ENCODE assay signal across 7 mouse cellular contexts in the genomic region with DNA sequence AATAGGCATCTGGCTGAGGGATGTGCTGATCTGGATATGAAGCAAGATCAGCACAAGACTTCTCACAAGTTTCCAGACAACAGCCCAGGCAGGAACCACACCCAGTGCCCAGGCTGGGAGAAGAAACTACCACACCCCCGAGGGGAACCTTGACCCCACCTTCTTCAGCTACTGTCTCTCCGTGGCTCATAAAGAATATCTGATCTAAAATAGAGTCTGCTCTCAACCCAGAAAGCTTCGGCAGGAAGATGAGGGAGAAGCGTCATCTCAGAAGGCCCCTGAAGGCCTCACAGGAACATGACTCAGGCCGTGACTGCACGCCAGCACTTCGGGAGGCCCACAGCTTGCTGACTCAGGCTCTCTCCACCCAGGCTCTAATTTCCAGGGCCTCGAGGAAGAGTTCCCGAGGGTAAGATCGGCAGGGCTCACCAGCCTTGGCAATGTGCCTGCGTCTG. TPM values are rescaled to one million over a fixed set of nuclear protein-coding genes. Genes with fewer than 3 reads are reported as not detected.
DNase-seq lines count a peak whose midpoint lies in the region; ATAC-seq and TF ChIP-seq lines count a peak whose summit lies in the region.

No protein-coding gene starts in this region.

- TF ChIP-seq CTCF in MEL (IDR thresholded peaks at IDR 0.05 in 2 of 3, conservative IDR thresholded peaks at IDR 0.05 in 1 of 3; ENCODE audit: control insufficient read depth in 1 of 3, insufficient read depth in 1 of 3, low read depth in 2 of 3, low read length in 3 of 3, poor library complexity in 1 of 3, severe bottlenecking in 1 of 3) = no peak
- TF ChIP-seq CTCF in intestine, postnatal 0 days (IDR thresholded peaks at IDR 0.05; ENCODE audit: low read depth) = no peak

- H3K36me3 ChIP-seq in MEL (ENCODE audit: control insufficient read depth in 1 of 2, insufficient read depth in 2 of 2, low read length in 2 of 2) = peaks cover 0 to 25% of the 10 kb centered on the region in 2 experiments; a peak in 2 of 4 replicates
- H3K36me3 ChIP-seq in intestine, postnatal 0 days (ENCODE audit: control insufficient read depth, insufficient read depth) = no peaks in the 10 kb centered on the region
- H3K36me3 ChIP-seq in liver, embryonic 16.5 days (ENCODE audit: control insufficient read depth, insufficient read depth) = no peaks in the 10 kb centered on the region
- H3K36me3 ChIP-seq in stomach, embryonic 16.5 days (ENCODE audit: control insufficient read depth, insufficient read depth, low read length) = no peaks in the 10 kb centered on the region

- 7% methylated on average over 11 of the region's 11 CpGs for WGBS in intestine, postnatal 0 days
- WGBS in liver, embryonic 16.5 days (ENCODE audit: insufficient replicate concordance) = 18% methylated on average over 11 of the region's 11 CpGs
- WGBS in stomach, embryonic 16.5 days = 27% methylated on average over 11 of the region's 11 CpGs

- peak in 1 of 2 experiments; percentile 76; a peak in 2 of 4 replicates for TF ChIP-seq POLR2A in MEL (IDR thresholded peaks at IDR 0.05; ENCODE audit: control insufficient read depth in 1 of 2, insufficient read depth in 1 of 2, low read depth in 1 of 2, low read length in 2 of 2, poor library complexity in 1 of 2)

- DNase-seq in MEL (ENCODE audit: low read depth, low spot score) = peak; percentile 89
- peak; percentile 62 to 63 for DNase-seq in adrenal gland, adult 18-20 months (ENCODE audit: low spot score in 2 of 2)
- peak; percentile 71 for DNase-seq in gastrocnemius, postnatal 10 days
- no peak for DNase-seq in embryo, embryonic 9.5 days (ENCODE audit: extremely low spot score)

- H3K4me1 ChIP-seq in MEL (ENCODE audit: control insufficient read depth in 1 of 2, insufficient read depth in 2 of 2, low read length in 2 of 2) = peaks cover 0 to 49% of the 10 kb centered on the region in 2 experiments; a peak in 3 of 4 replicates
- H3K4me1 ChIP-seq in intestine, postnatal 0 days (replicated peaks; ENCODE audit: control insufficient read depth, insufficient read depth, low read length) = peaks cover 30% of the 10 kb centered on the region
- H3K4me1 ChIP-seq in liver, embryonic 16.5 days (ENCODE audit: control insufficient read depth, low read depth, low read length) = peaks cover 54% of the 10 kb centered on the region
- peaks cover 41% of the 10 kb centered on the region for H3K4me1 ChIP-seq in stomach, embryonic 16.5 days (ENCODE audit: control insufficient read depth, insufficient read depth, low read length)

- no peaks in the 10 kb centered on the region for H3K9me3 ChIP-seq in MEL (replicated peaks; ENCODE audit: insufficient read depth, low read length)
- H3K9me3 ChIP-seq in intestine, postnatal 0 days (ENCODE audit: control insufficient read depth) = no peaks in the 10 kb centered on the region
- no peaks in the 10 kb centered on the region for H3K9me3 ChIP-seq in liver, embryonic 16.5 days (replicated peaks; ENCODE audit: control insufficient read depth, low read length)
- no peaks in the 10 kb centered on the region for H3K9me3 ChIP-seq in stomach, embryonic 16.5 days (replicated peaks; ENCODE audit: control insufficient read depth, low read length)

- peak overlapping the region; percentile 21 to 36 for H3K4me3 ChIP-seq in MEL (ENCODE audit: control insufficient read depth in 1 of 2, insufficient read depth in 1 of 2, low read depth in 2 of 2, low read length in 2 of 2)
- no peak overlapping the region for H3K4me3 ChIP-seq in intestine, postnatal 0 days (ENCODE audit: low read depth, low read length)
- peak overlapping the region; percentile 37 for H3K4me3 ChIP-seq in liver, embryonic 16.5 days (ENCODE audit: low read depth, low read length)
- no peak overlapping the region for H3K4me3 ChIP-seq in stomach, embryonic 16.5 days (replicated peaks; ENCODE audit: low read length)

- H3K79me2 ChIP-seq in MEL (ENCODE audit: control insufficient read depth, insufficient read depth, low read length, poor library complexity) = no peaks in the 10 kb centered on the region

- 0 out of 2 replicates have a peak overlapping the region, but pooled peaks have one; percentile 3 for H3K4me2 ChIP-seq in intestine, postnatal 0 days (replicated peaks; ENCODE audit: low read depth)
- H3K4me2 ChIP-seq in liver, embryonic 16.5 days (ENCODE audit: low read depth, low read length) = peak overlapping the region; percentile 46
- H3K4me2 ChIP-seq in stomach, embryonic 16.5 days (ENCODE audit: low read depth, low read length) = no peak overlapping the region

- peak overlapping the region; percentile 84 for H3K27ac ChIP-seq in MEL (ENCODE audit: control insufficient read depth, low read depth, low read length)
- H3K27ac ChIP-seq in intestine, postnatal 0 days (ENCODE audit: low read depth, low read length) = peak overlapping the region; percentile 76
- peak overlapping the region; percentile 98 for H3K27ac ChIP-seq in liver, embryonic 16.5 days (ENCODE audit: low read length)
- peak overlapping the region; percentile 74 for H3K27ac ChIP-seq in stomach, embryonic 16.5 days (ENCODE audit: low read length)

- peak; percentile 83 for ATAC-seq in intestine, postnatal 0 days
- ATAC-seq in liver, embryonic 16.5 days (ENCODE audit: low read depth) = peak; percentile 86
- ATAC-seq in stomach, embryonic 16.5 days (ENCODE audit: insufficient read depth, low FRiP score) = peak; percentile 72

- no peak; the same call in 1 of the 2 replicates for TF ChIP-seq RAD21 in MEL (IDR thresholded peaks at IDR 0.05; ENCODE audit: low read depth, low read length)

- TF ChIP-seq EP300 in MEL (IDR thresholded peaks at IDR 0.05; ENCODE audit: low read depth in 1 of 2, low read length in 2 of 2) = peak; percentile 33; a peak in 3 of 4 replicates

- H3K9ac ChIP-seq in MEL (ENCODE audit: control insufficient read depth, low read depth, low read length, poor library complexity, severe bottlenecking) = peak overlapping the region; percentile 59
- no peak overlapping the region for H3K9ac ChIP-seq in intestine, postnatal 0 days (ENCODE audit: low read depth, low read length)
- H3K9ac ChIP-seq in liver, embryonic 16.5 days (ENCODE audit: low read depth, low read length) = peak overlapping the region; percentile 62
- no peak overlapping the region for H3K9ac ChIP-seq in stomach, embryonic 16.5 days (ENCODE audit: low read length)

- no peaks in the 10 kb centered on the region for H3K27me3 ChIP-seq in MEL (ENCODE audit: control insufficient read depth in 1 of 2, insufficient read depth in 2 of 2, low read length in 2 of 2)
- H3K27me3 ChIP-seq in intestine, postnatal 0 days (replicated peaks; ENCODE audit: control insufficient read depth, insufficient read depth, low read length) = no peaks in the 10 kb centered on the region
- H3K27me3 ChIP-seq in liver, embryonic 16.5 days (ENCODE audit: control insufficient read depth, insufficient read depth, low read depth, low read length) = no peaks in the 10 kb centered on the region
- no peaks in the 10 kb centered on the region for H3K27me3 ChIP-seq in stomach, embryonic 16.5 days (ENCODE audit: control insufficient read depth, insufficient read depth, low read length)

TF ChIP-seq in MEL, 35 proteins besides CTCF, POLR2A, EP300 and RAD21 (continues in another document):
- TF ChIP-seq MYB (IDR thresholded peaks at IDR 0.05; ENCODE audit: low read depth, low read length) = no peak
- TF ChIP-seq SIN3A (IDR thresholded peaks at IDR 0.05; ENCODE audit: low read length) = peak; percentile 52; the same call in 1 of the 2 replicates
- TF ChIP-seq KAT2A (conservative IDR thresholded peaks at IDR 0.05; ENCODE audit: low read depth, low read length) = no peak
- no peak for TF ChIP-seq ELF1 (IDR thresholded peaks at IDR 0.05; ENCODE audit: low read depth, low read length)
- TF ChIP-seq MEF2A (IDR thresholded peaks at IDR 0.05; ENCODE audit: extremely low read depth, insufficient replicate concordance, low read depth, low read length, poor library complexity, severe bottlenecking) = no peak
- TF ChIP-seq BHLHE40 (IDR thresholded peaks at IDR 0.05; ENCODE audit: borderline replicate concordance, low read depth, low read length) = no peak
- no peak for TF ChIP-seq ZC3H11A (IDR thresholded peaks at IDR 0.05; ENCODE audit: low read depth, low read length)
- no peak for TF ChIP-seq TAL1 (IDR thresholded peaks at IDR 0.05; ENCODE audit: low read length)
- TF ChIP-seq TBP (IDR thresholded peaks at IDR 0.05; ENCODE audit: low read depth, low read length) = peak; percentile 76; the same call in 1 of the 2 replicates
- TF ChIP-seq CHD1 (IDR thresholded peaks at IDR 0.05; ENCODE audit: low read depth, low read length) = no peak
- TF ChIP-seq SMC3 (IDR thresholded peaks at IDR 0.05; ENCODE audit: low read depth, low read length) = no peak
- peak; percentile 75 for TF ChIP-seq MAFK (IDR thresholded peaks at IDR 0.05; ENCODE audit: borderline replicate concordance, low read depth, low read length)
- TF ChIP-seq MAX (IDR thresholded peaks at IDR 0.05; ENCODE audit: low read length) = peak; percentile 64; the same call in 1 of the 2 replicates
- TF ChIP-seq NELFE (IDR thresholded peaks at IDR 0.05; ENCODE audit: low read depth, low read length) = peak; percentile 61
- TF ChIP-seq USF1 (IDR thresholded peaks at IDR 0.05; ENCODE audit: low read depth, low read length) = no peak
- TF ChIP-seq MXI1 (IDR thresholded peaks at IDR 0.05; ENCODE audit: low read depth, low read length) = 0 out of 2 replicates have a peak, but pooled peaks have one; percentile 50

RNA-seq across cellular contexts. Expression of a gene that starts 44.8 kb away (rescaled TPM):
- 0.33 and 0.46 TPM in 2 replicates for total RNA-seq in MEL (2012; rRNA removed)
- 1 to 10 TPM in 1 of 2 experiments, not detected in 1; 1.3 TPM for polyA plus RNA-seq in MEL (2012; ENCODE audit: insufficient read depth in 1 of 2, insufficient read length in 2 of 2, low read depth in 1 of 2, low replicate concordance in 2 of 2, missing spikeins in 1 of 2)
- 10 to 100 TPM; 31.8 to 41.9 TPM for total RNA-seq in adrenal gland, adult 18-20 months (2021)
- total RNA-seq in gastrocnemius, postnatal 10 days (2021) = 10 to 100 TPM; 34.6 to 45.0 TPM
- polyA plus RNA-seq in intestine, postnatal 0 days (2015; fragmentation: Nextera tagmentation; extraction: Ambion mirVana) = 34.9 and 35.2 TPM in 2 replicates
- polyA plus RNA-seq in liver, embryonic 16.5 days (2015; fragmentation: Nextera tagmentation; extraction: Ambion mirVana) = 87.9 and 104 TPM in 2 replicates
- polyA plus RNA-seq in stomach, embryonic 16.5 days (2015; fragmentation: Nextera tagmentation; extraction: Ambion mirVana) = 78.9 and 82.2 TPM in 2 replicates

RNA-seq across cellular contexts. Expression of a gene that starts 47.9 kb away (rescaled TPM):
- total RNA-seq in MEL (2012; rRNA removed) = 13.5 and 20.3 TPM in 2 replicates
- polyA plus RNA-seq in MEL (2012; ENCODE audit: insufficient read depth in 1 of 2, insufficient read length in 2 of 2, low read depth in 1 of 2, low replicate concordance in 2 of 2, missing spikeins in 1 of 2) = 10 to 100 TPM in 1 of 2 experiments, not detected in 1; 24.5 TPM
- total RNA-seq in adrenal gland, adult 18-20 months (2021) = 10 to 100 TPM; 83.1 to 93.5 TPM
- 10 to 100 TPM; 37.2 to 45.5 TPM for total RNA-seq in gastrocnemius, postnatal 10 days (2021)
- polyA plus RNA-seq in intestine, postnatal 0 days (2015; fragmentation: Nextera tagmentation; extraction: Ambion mirVana) = 40.4 and 42.2 TPM in 2 replicates
- 24.9 and 25.2 TPM in 2 replicates for polyA plus RNA-seq in liver, embryonic 16.5 days (2015; fragmentation: Nextera tagmentation; extraction: Ambion mirVana)
- polyA plus RNA-seq in stomach, embryonic 16.5 days (2015; fragmentation: Nextera tagmentation; extraction: Ambion mirVana) = 125 and 137 TPM in 2 replicates

Comparison
In these comparisons a context has a peak if more than half of its experiments do, and no peak if none do; other contexts are left out.
1. H3K4me3 ChIP-seq: peak in MEL (2 of 2) and liver, embryonic 16.5 days (single experiment); none in intestine, postnatal 0 days (single experiment) and stomach, embryonic 16.5 days (single experiment).
2. H3K9ac ChIP-seq: peak in MEL (single experiment) and liver, embryonic 16.5 days (single experiment); none in intestine, postnatal 0 days (single experiment) and stomach, embryonic 16.5 days (single experiment).
3. RNA of a gene that starts 44.8 kb away (polyA plus RNA-seq): 87.9 to 104 TPM in liver, embryonic 16.5 days, 78.9 to 82.2 TPM in stomach, embryonic 16.5 days and 34.9 to 35.2 TPM in intestine, postnatal 0 days; 1.3 TPM in MEL; every median in the first group is over 10 times any median in the second.
4. Peak in every context shown above with its lines, with median percentiles within 50 percentile points of each other: H3K27ac ChIP-seq and ATAC-seq.